Mouse (Mus musculus) embryonic facial prominence, embryonic 12.5 days (tissue): ENCODE data around the gene Gsdma2. TPM values are rescaled to one million over a fixed set of nuclear protein-coding genes. Genes with fewer than 3 reads are reported as not detected.
A peak's percentile ranks its signal among the peaks of the same experiment; 100 is the strongest.

Experiments used
- ATAC-seq: fragments of 200-750 bp; cut with Nextera tagmentation; 2 replicates; pipeline ENCODE4 v1.8.0; 2017; ENCODE audit not compliant: insufficient number of reproducible peaks, insufficient read depth, low FRiP score, low TSS enrichment
- H3K27ac ChIP-seq: fragments of 300-500 bp; sonication (generic); 2 replicates; pipeline ENCODE4 v1.5.1; 2016; ENCODE audit warnings: mild to moderate bottlenecking
- H3K27me3 ChIP-seq: fragments of 300-500 bp; sonication (generic); 2 replicates; pipeline ENCODE4 v1.6.1; 2016; ENCODE audit warnings: mild to moderate bottlenecking, moderate library complexity
- H3K36me3 ChIP-seq: fragments of 300-500 bp; sonication (generic); 2 replicates; pipeline ENCODE4 v1.6.1; 2016; ENCODE audit warnings: mild to moderate bottlenecking
- H3K4me1 ChIP-seq: fragments of 300-500 bp; sonication (generic); 2 replicates; pipeline ENCODE4 v1.6.1; 2016
- H3K4me2 ChIP-seq: fragments of 300-500 bp; sonication (generic); replicated peaks from 2 replicates; pipeline ENCODE4 v1.6.1; 2016; ENCODE audit warnings: mild to moderate bottlenecking, moderate library complexity
- H3K4me3 ChIP-seq: fragments of 300-500 bp; sonication (generic); 2 replicates; pipeline ENCODE4 v1.5.1; 2016; ENCODE audit warnings: mild to moderate bottlenecking
- H3K9ac ChIP-seq: fragments of 300-500 bp; sonication (generic); 2 replicates; pipeline ENCODE4 v1.6.1; 2016; ENCODE audit warnings: mild to moderate bottlenecking, moderate library complexity
- H3K9me3 ChIP-seq: fragments of 300-500 bp; sonication (generic); 2 replicates; pipeline ENCODE4 v1.6.1; 2016; ENCODE audit warnings: mild to moderate bottlenecking, moderate library complexity
- WGBS: fragments of 180-500 bp; shearing (Covaris S2); methylation state at CpG from one replicate; pipeline ENCODE4 v1.1.7; 2016; 5-methylcytosine and 5-hydroxymethylcytosine counted together
- polyA plus RNA-seq: library from polyadenylated mRNA; unstranded; fragments of >200 nt; fragmentation: Nextera tagmentation; extraction: Ambion mirVana; gene quantifications from 2 replicates; pipeline ENCODE4 v1.2.1, GENCODE M21; 2016

Gsdma2 gene
- polyA plus RNA-seq, 1 experiment from 2014 or later: not detected

GRCm38 (mm10) chr11:98686976-98687375, 40.4 kb downstream of the Gsdma2 start:
- Histone ChIP-seq H3K36me3 (peaks cover 64% of the 10 kb centered on the region), H3K27ac (no peak overlapping the region), H3K9ac (no peak overlapping the region), H3K4me1 (peaks cover 9% of the 10 kb centered on the region), H3K27me3 (no peaks in the 10 kb centered on the region), H3K4me2 (no peak overlapping the region), H3K4me3 (no peak overlapping the region), H3K9me3 (no peaks in the 10 kb centered on the region)
- ATAC-seq: no peak
- WGBS: 91% methylated on average over 4 of the region's 4 CpGs

GRCm38 (mm10) chr11:98688009-98688408, 41.5 kb downstream of the Gsdma2 start:
- no peak overlapping the region for H3K9ac ChIP-seq
- H3K4me1 ChIP-seq: peaks cover 9% of the 10 kb centered on the region
- 85% methylated on average over 8 of the region's 8 CpGs for WGBS
- H3K36me3 ChIP-seq: peaks cover 73% of the 10 kb centered on the region
- ATAC-seq: no peak
- no peaks in the 10 kb centered on the region for H3K27me3 ChIP-seq
- H3K27ac ChIP-seq: no peak overlapping the region
- H3K9me3 ChIP-seq: no peaks in the 10 kb centered on the region
- no peak overlapping the region for H3K4me3 ChIP-seq
- H3K4me2 ChIP-seq: no peak overlapping the region

GRCm38 (mm10) chr11:98693201-98693600, 46.6 kb downstream of the Gsdma2 start:
- Histone ChIP-seq H3K9me3 (no peaks in the 10 kb centered on the region), H3K27ac (no peak overlapping the region), H3K9ac (no peak overlapping the region), H3K4me3 (no peak overlapping the region), H3K27me3 (no peaks in the 10 kb centered on the region), H3K36me3 (peaks cover 79% of the 10 kb centered on the region), H3K4me1 (no peaks in the 10 kb centered on the region), H3K4me2 (no peak overlapping the region)
- no peak for ATAC-seq
- 76% methylated on average over 13 of the region's 13 CpGs for WGBS

- 88% methylated on average over 9 of the region's 9 CpGs for WGBS
- H3K36me3 ChIP-seq: peaks cover 76% of the 10 kb centered on the region
- ATAC-seq: no peak
- no peaks in the 10 kb centered on the region for H3K27me3 ChIP-seq
- no peak overlapping the region for H3K4me3 ChIP-seq
- no peak overlapping the region for H3K9ac ChIP-seq
- H3K4me2 ChIP-seq: no peak overlapping the region
- no peaks in the 10 kb centered on the region for H3K4me1 ChIP-seq
- H3K27ac ChIP-seq: no peak overlapping the region
- H3K9me3 ChIP-seq: no peaks in the 10 kb centered on the region
These were observed 47.2 kb downstream of the Gsdma2 start for GRCm38 (mm10) chr11:98693746-98694145.

GRCm38 (mm10) chr11:98694301-98694700, 47.7 kb downstream of the Gsdma2 start:
- no peak overlapping the region for H3K9ac ChIP-seq
- no peak overlapping the region for H3K27ac ChIP-seq
- no peak overlapping the region for H3K4me2 ChIP-seq
- H3K9me3 ChIP-seq: no peaks in the 10 kb centered on the region
- ATAC-seq: no peak
- 86% methylated on average over 9 of the region's 9 CpGs for WGBS
- H3K36me3 ChIP-seq: peaks cover 73% of the 10 kb centered on the region
- no peaks in the 10 kb centered on the region for H3K4me1 ChIP-seq
- H3K27me3 ChIP-seq: no peaks in the 10 kb centered on the region
- H3K4me3 ChIP-seq: no peak overlapping the region

- Histone ChIP-seq H3K9ac (no peak overlapping the region), H3K27me3 (no peaks in the 10 kb centered on the region), H3K27ac (no peak overlapping the region), H3K4me1 (peaks cover 2% of the 10 kb centered on the region; the same call in 1 of the 2 replicates), H3K36me3 (peaks cover 62% of the 10 kb centered on the region), H3K4me3 (no peak overlapping the region), H3K9me3 (no peaks in the 10 kb centered on the region), H3K4me2 (no peak overlapping the region)
- no peak for ATAC-seq
- WGBS: 71% methylated on average over 14 of the region's 14 CpGs
These were observed 48.8 kb downstream of the Gsdma2 start for GRCm38 (mm10) chr11:98695408-98695807.

GRCm38 (mm10) chr11:98696454-98697216, 50.1 kb downstream of the Gsdma2 start:
- peaks cover 49% of the 10 kb centered on the region for H3K36me3 ChIP-seq

GRCm38 (mm10) chr11:98697225-98697624, 50.7 kb downstream of the Gsdma2 start:
- Histone ChIP-seq H3K4me2 (no peak overlapping the region), H3K9me3 (no peaks in the 10 kb centered on the region), H3K4me1 (peaks cover 5% of the 10 kb centered on the region; the same call in 1 of the 2 replicates), H3K9ac (no peak overlapping the region), H3K27ac (no peak overlapping the region), H3K27me3 (no peaks in the 10 kb centered on the region), H3K36me3 (peaks cover 44% of the 10 kb centered on the region), H3K4me3 (no peak overlapping the region)
- WGBS: 88% methylated on average over 12 of the region's 12 CpGs
- no peak for ATAC-seq

More at GRCm38 (mm10) chr11:98696454-98697216, 50.1 kb downstream of the Gsdma2 start:
- peak overlapping the region; percentile 43; the same call in 1 of the 2 replicates for H3K27ac ChIP-seq
- 87% methylated on average over 14 of the region's 14 CpGs for WGBS
- H3K27me3 ChIP-seq: no peaks in the 10 kb centered on the region
- peaks cover 5% of the 10 kb centered on the region; the same call in 1 of the 2 replicates for H3K4me1 ChIP-seq
- H3K9me3 ChIP-seq: no peaks in the 10 kb centered on the region
- no peak overlapping the region for H3K4me3 ChIP-seq
- ATAC-seq: no peak
- no peak overlapping the region for H3K4me2 ChIP-seq
- no peak overlapping the region for H3K9ac ChIP-seq

GRCm38 (mm10) chr11:98698849-98699640, 52.5 kb downstream of the Gsdma2 start:
- ATAC-seq: no peak
- Histone ChIP-seq H3K9ac (no peak overlapping the region), H3K27me3 (no peaks in the 10 kb centered on the region)

GRCm38 (mm10) chr11:98699911-98700310, 53.4 kb downstream of the Gsdma2 start:
- Histone ChIP-seq H3K9ac (no peak overlapping the region), H3K27me3 (no peaks in the 10 kb centered on the region), H3K9me3 (no peaks in the 10 kb centered on the region), H3K27ac (no peak overlapping the region), H3K4me2 (no peak overlapping the region), H3K4me1 (peaks cover 5% of the 10 kb centered on the region; the same call in 1 of the 2 replicates), H3K4me3 (no peak overlapping the region), H3K36me3 (peaks cover 29% of the 10 kb centered on the region)
- WGBS: 36% methylated on average over 4 of the region's 4 CpGs
- no peak for ATAC-seq

More at GRCm38 (mm10) chr11:98698849-98699640, 52.5 kb downstream of the Gsdma2 start:
- no peak overlapping the region for H3K4me2 ChIP-seq
- 81% methylated on average over 16 of the region's 16 CpGs for WGBS
- peaks cover 29% of the 10 kb centered on the region for H3K36me3 ChIP-seq
- no peaks in the 10 kb centered on the region for H3K9me3 ChIP-seq
- H3K27ac ChIP-seq: no peak overlapping the region
- no peak overlapping the region for H3K4me3 ChIP-seq
- peaks cover 5% of the 10 kb centered on the region; the same call in 1 of the 2 replicates for H3K4me1 ChIP-seq

- no peak within 1 kb of the TSS for H3K4me2 ChIP-seq
- no peak within 1 kb of the TSS for H3K27ac ChIP-seq
- H3K9ac ChIP-seq: no peak within 1 kb of the TSS
- H3K27me3 ChIP-seq: no peaks in the 10 kb centered on the region
- ATAC-seq: no peak
- no peak within 1 kb of the TSS for H3K4me3 ChIP-seq
- peaks cover 5% of the 10 kb centered on the region; the same call in 1 of the 2 replicates for H3K4me1 ChIP-seq
- no peaks in the 10 kb centered on the region for H3K9me3 ChIP-seq
- 32% methylated on average over 10 of the region's 10 CpGs for WGBS
- H3K36me3 ChIP-seq: peaks cover 29% of the 10 kb centered on the region
These were observed 54.7 kb downstream of the Gsdma2 start, which contains the start of gene Csf3 for GRCm38 (mm10) chr11:98701213-98701670. Csf3 (plus strand) TSS chr11:98701263.
